Mouse (Mus musculus) spleen, postnatal 10 days (tissue): Measurements from ENCODE around the gene Gm16427.
"Not testable (repeated sequence)": the region's sequence is repeated elsewhere in the genome, so short reads cannot be mapped to it uniquely, and the experiment has no call there.

Experiments used
- DNase-seq, 2 experiments: peaks; one replicate each; pipeline ENCODE4 v3.0.0; 2021 to 2022; ENCODE audit warnings: low spot score in 2 of 2

The Gm16427 gene

GRCm38 (mm10) chr5:93540100-93540499, at the start of gene Gm16427:
TSS of gene Gm16427 (minus strand) at chr5:93540200.
- DNase-seq = not testable (repeated sequence)
